Mouse (Mus musculus) adrenal gland, postnatal 4 days (tissue): ENCODE data around the gene Pcmt1. TPM values are rescaled to one million over a fixed set of nuclear protein-coding genes. Genes with fewer than 3 reads are reported as not detected.

ENCODE experiments used
- DNase-seq, 2 experiments: peaks; one replicate each; pipeline ENCODE4 v3.0.0; 2021 to 2022; ENCODE audit warnings: low spot score in 2 of 2, mixed read lengths in 2 of 2
- total RNA-seq, 2 experiments: library from RNA; stranded (reverse); gene quantifications; 2 replicates each; pipeline ENCODE4 v1.2.3; 2021

The Pcmt1 gene
- total RNA-seq, 2 experiments from 2014 or later = 84.7 to 89.2 TPM

DNA sequence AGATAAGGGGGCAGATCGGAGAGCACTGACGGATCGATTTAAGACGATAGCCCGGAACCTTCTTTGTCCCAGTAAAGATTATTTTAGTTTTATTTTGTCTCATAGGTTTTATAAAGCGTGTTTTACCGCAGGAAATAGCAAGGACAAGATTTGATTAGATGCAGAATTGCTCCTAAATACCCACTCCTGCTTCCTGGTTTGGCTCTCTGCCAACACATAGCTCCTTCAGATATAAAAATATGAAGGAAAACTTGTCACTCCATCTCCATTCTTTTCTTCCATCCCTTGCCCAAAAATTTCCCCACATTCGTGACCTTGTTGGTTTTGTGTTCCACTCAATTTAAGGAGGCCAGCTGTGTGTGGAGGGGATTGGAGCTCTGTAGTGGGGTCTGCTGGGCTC is 90.1 kb downstream of the Pcmt1 start:
- DNase-seq = no peak

GRCm38 (mm10) chr10:7590234-7590689 is 90.7 kb downstream of the Pcmt1 start:
- no peak for DNase-seq

- DNase-seq = peak; percentile 76 to 81
Measured at GRCm38 (mm10) chr10:7589592-7590233, 91.2 kb downstream of the Pcmt1 start, which contains the start of gene Lrp11. Gene Lrp11, plus strand, starts transcription at chr10:7589800.

GRCm38 (mm10) chr10:7586771-7587170 is 94.2 kb downstream of the Pcmt1 start:
- DNase-seq = no peak

DNA sequence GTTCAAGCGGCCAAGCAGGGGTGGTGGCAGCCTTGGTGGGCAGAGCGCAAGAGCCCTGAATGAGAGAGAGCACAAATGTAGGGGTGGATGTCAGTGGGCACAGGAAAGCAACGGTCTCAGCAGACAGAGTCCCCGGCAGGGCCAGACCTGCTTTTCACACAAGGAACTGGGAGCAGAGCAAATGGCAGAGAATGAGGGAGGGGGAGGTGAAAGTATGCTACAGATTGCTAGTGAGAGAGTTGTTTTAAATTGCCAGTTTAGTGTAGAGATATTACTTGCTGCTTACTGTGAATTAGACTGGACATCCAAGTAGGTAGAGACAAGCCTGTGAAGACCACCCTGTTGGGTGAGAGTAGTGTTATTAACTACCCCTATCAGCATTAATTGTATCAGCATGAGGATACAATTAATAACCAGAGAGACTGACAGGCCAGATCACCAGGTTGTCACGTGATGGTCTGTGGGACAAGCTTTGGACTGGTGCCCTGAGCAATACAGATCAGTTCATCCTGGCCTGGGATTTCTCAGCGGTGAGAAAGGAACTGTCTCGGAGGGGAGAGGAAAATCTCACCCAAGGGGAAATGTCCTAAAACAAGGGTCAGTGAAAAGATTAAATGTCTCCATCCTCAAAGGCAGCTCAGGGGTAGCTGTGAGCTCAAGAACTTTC is 97.9 kb downstream of the Pcmt1 start:
- no peak for DNase-seq

DNA sequence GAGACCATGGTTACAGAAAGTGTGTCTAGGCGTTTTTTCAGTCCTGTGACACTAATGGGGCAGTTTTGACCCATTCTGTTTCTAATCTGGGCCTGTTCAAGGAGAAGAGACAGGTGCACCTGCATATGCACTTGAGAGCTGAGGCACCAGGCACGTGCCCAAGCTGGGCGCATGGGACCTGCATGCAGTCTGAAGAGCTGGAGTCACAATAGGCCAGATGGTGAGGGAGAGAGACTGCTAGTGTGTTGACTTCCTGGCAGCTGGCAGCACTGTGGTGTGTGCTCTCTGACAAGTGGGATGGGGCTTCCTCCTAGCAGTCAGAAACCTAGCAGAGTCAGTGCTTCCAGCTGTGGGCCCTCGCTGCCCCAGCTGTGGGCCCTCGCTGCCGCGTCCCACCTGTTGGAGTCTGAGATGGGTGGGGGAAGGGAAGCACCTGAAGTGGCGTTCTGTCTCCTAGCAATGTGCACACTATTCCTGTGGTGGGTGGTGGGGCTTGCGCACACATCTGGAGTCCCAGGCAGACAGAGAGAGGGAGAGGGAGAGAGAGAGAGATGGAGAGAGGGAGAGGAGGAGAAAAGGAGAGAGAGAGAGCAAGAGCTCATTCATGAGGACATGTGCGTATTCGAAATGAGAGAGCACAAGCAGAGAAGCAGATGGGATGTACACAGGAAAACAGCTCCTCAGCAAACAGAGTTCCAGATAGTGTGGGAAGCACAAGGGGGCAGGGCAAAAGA is 98.6 kb downstream of the Pcmt1 start:
- DNase-seq = no peak

DNA sequence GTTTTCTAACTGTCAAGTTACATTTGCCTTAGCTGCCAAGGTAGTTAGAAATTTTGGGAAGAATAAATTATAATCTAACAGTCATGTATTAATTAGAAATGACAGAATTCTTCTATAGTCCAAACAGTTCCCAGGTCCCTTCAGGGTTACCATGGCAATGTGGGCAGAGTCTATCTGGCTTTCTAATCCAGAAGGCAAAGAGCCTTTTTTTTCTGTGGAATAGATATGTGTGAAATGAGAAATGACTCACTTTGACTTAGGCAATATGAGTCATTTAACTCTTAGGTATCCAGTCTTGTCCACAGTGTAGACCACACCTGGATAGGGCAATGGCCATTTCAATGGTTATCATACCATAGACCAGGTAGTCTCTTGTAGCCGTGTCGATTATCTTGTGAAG is 99.5 kb downstream of the Pcmt1 start:
- DNase-seq = no peak

Other genes starting within 250 kb of the Pcmt1 start
- 10 to 100 TPM; 32.2 to 32.9 TPM for gene Ulbp1, start 207.5 kb downstream of the Pcmt1 start, total RNA-seq
- 10 to 100 TPM; 20.9 to 23.9 TPM for gene Lrp11, start 91.3 kb downstream of the Pcmt1 start, total RNA-seq
- 10 to 100 TPM; 16.2 to 16.3 TPM for gene Nup43, start 13.6 kb downstream of the Pcmt1 start, total RNA-seq
- 10 to 100 TPM; 63.5 to 65.9 TPM for gene Lats1, start 78 bp upstream of the Pcmt1 start, total RNA-seq
- gene Katna1, start 44.9 kb upstream of the Pcmt1 start, total RNA-seq = 10 to 100 TPM; 34.0 to 39.2 TPM
- 100 to 1,000 TPM; 148 to 160 TPM for gene Ginm1, start 111.7 kb upstream of the Pcmt1 start, total RNA-seq
- gene Ppil4, start 111.8 kb upstream of the Pcmt1 start, total RNA-seq = 10 to 100 TPM; 32.1 TPM
- under 1 TPM; 0.25 to 0.42 TPM for gene Zc3h12d, start 151.3 kb upstream of the Pcmt1 start, total RNA-seq